Mouse (Mus musculus) gastrocnemius, adult 8-10 months (tissue): Measurements from ENCODE around the gene Spem1. TPM values are rescaled to one million over a fixed set of nuclear protein-coding genes. Genes with fewer than 3 reads are reported as not detected.

Experiments used
- total RNA-seq, 4 experiments: library from RNA; stranded (reverse); gene quantifications; 2 replicates each; pipeline ENCODE4 v1.2.4; 2022

Gene Spem1
- total RNA-seq, 4 experiments from 2014 or later = not detected

Other genes with a start within 250 kb of the Spem1 start
- 1 to 10 TPM; 3.3 to 4.4 (median 3.7) TPM for gene Wrap53, start 241.9 kb downstream of the Spem1 start, total RNA-seq
- gene Trp53, start 241.8 kb downstream of the Spem1 start, total RNA-seq = 10 to 100 TPM; 12.6 to 17.2 (median 13.8) TPM
- gene Atp1b2, start 216.2 kb downstream of the Spem1 start, total RNA-seq = 100 to 1,000 TPM; 333 to 372 (median 353) TPM
- not detected for gene Shbg, start 204.3 kb downstream of the Spem1 start, total RNA-seq
- 1 to 10 TPM; 1.4 to 3.8 (median 2.7) TPM for gene Sat2, start 200.2 kb downstream of the Spem1 start, total RNA-seq
- 100 to 1,000 TPM; 104 to 114 (median 108) TPM for gene Fxr2, start 189.2 kb downstream of the Spem1 start, total RNA-seq
- not detected for gene Sox15, start 166.9 kb downstream of the Spem1 start, total RNA-seq
- 1 to 10 TPM; 7.3 to 8.8 (median 8.3) TPM for gene Mpdu1, start 159.5 kb downstream of the Spem1 start, total RNA-seq
- gene Cd68, start 156.0 kb downstream of the Spem1 start, total RNA-seq = 1 to 10 TPM in 3 of 4 experiments, under 1 TPM in 1; 0.73 to 3.7 (median 1.4) TPM
- gene Eif4a1, start 149.8 kb downstream of the Spem1 start, total RNA-seq = 100 to 1,000 TPM in 1 of 4 experiments, 10 to 100 TPM in 3; 81.9 to 109 (median 91.5) TPM
- gene Senp3, start 140.1 kb downstream of the Spem1 start, total RNA-seq = 10 to 100 TPM; 25.7 to 29.4 (median 28.3) TPM
- under 1 TPM in 3 of 4 experiments, not detected in 1; 0.48 to 0.56 (median 0.54) TPM for gene Tnfsf13, start 136.4 kb downstream of the Spem1 start, total RNA-seq
- 1 to 10 TPM; 6.0 to 9.0 (median 7.1) TPM for gene Tnfsf12, start 126.3 kb downstream of the Spem1 start, total RNA-seq
- gene Tnfsfm13, start 126.1 kb downstream of the Spem1 start, total RNA-seq = 1 to 10 TPM; 1.3 to 1.7 (median 1.6) TPM
- gene Polr2a, start 63.5 kb downstream of the Spem1 start, total RNA-seq = 10 to 100 TPM; 27.8 to 38.4 (median 35.3) TPM
- not detected for gene Slc35g3, start 60.2 kb downstream of the Spem1 start, total RNA-seq
- 10 to 100 TPM; 35.6 to 40.3 (median 38.5) TPM for gene Zbtb4, start 56.3 kb downstream of the Spem1 start, total RNA-seq
- 10 to 100 TPM; 25.2 to 33.8 (median 28.9) TPM for gene Chrnb1, start 26.2 kb downstream of the Spem1 start, total RNA-seq
- 1 to 10 TPM; 2.5 to 5.8 (median 4.0) TPM for gene Fgf11, start 20.3 kb downstream of the Spem1 start, total RNA-seq
- under 1 TPM; 0.17 to 0.31 (median 0.24) TPM for gene Tmem102, start 16.6 kb downstream of the Spem1 start, total RNA-seq
- gene Gm39566, start 6.9 kb downstream of the Spem1 start, total RNA-seq = not detected
- not detected for gene Spem2, start 3.7 kb downstream of the Spem1 start, total RNA-seq
- gene Nlgn2, start 15.6 kb upstream of the Spem1 start, total RNA-seq = 1 to 10 TPM; 1.3 to 2.4 (median 1.7) TPM
- gene Tmem256, start 16.3 kb upstream of the Spem1 start, total RNA-seq = 100 to 1,000 TPM; 143 to 214 (median 181) TPM
- gene Plscr3, start 24.2 kb upstream of the Spem1 start, total RNA-seq = 10 to 100 TPM in 2 of 4 experiments, 1 to 10 TPM in 2; 8.7 to 10.6 (median 9.4) TPM
- gene Tnk1, start 36.5 kb upstream of the Spem1 start, total RNA-seq = under 1 TPM in 1 of 4 experiments, not detected in 3; 0.31 TPM
- not detected for gene Tmem95, start 55.8 kb upstream of the Spem1 start, total RNA-seq
- gene Kctd11, start 59.2 kb upstream of the Spem1 start, total RNA-seq = 1 to 10 TPM in 2 of 4 experiments, under 1 TPM in 2; 0.97 to 1.3 (median 1.1) TPM
- gene Acap1, start 73.4 kb upstream of the Spem1 start, total RNA-seq = under 1 TPM in 3 of 4 experiments, not detected in 1; 0.15 to 0.21 (median 0.19) TPM
- 1 to 10 TPM in 1 of 4 experiments, under 1 TPM in 3; 0.22 to 1.1 (median 0.57) TPM for gene 2810408A11Rik, start 78.8 kb upstream of the Spem1 start, total RNA-seq
- 10 to 100 TPM; 21.6 to 31.3 (median 25.5) TPM for gene Neurl4, start 78.9 kb upstream of the Spem1 start, total RNA-seq
- 10 to 100 TPM; 38.6 to 53.2 (median 50.3) TPM for gene Gps2, start 91.7 kb upstream of the Spem1 start, total RNA-seq
- gene Eif5a, start 99.8 kb upstream of the Spem1 start, total RNA-seq = 100 to 1,000 TPM; 443 to 477 (median 467) TPM
- 10 to 100 TPM in 1 of 4 experiments, 1 to 10 TPM in 3; 8.5 to 11.4 (median 9.2) TPM for gene Ybx2, start 113.6 kb upstream of the Spem1 start, total RNA-seq
- gene Slc2a4, start 126.0 kb upstream of the Spem1 start, total RNA-seq = 100 to 1,000 TPM; 397 to 490 (median 424) TPM
- gene Cldn7, start 142.6 kb upstream of the Spem1 start, total RNA-seq = not detected
- 100 to 1,000 TPM; 266 to 308 (median 283) TPM for gene Ctdnep1, start 159.0 kb upstream of the Spem1 start, total RNA-seq
- gene Elp5, start 160.3 kb upstream of the Spem1 start, total RNA-seq = 10 to 100 TPM; 38.8 to 40.8 (median 39.4) TPM
- 100 to 1,000 TPM; 186 to 216 (median 214) TPM for gene Gabarap, start 169.0 kb upstream of the Spem1 start, total RNA-seq
- 10 to 100 TPM; 20.5 to 28.5 (median 23.0) TPM for gene Phf23, start 173.6 kb upstream of the Spem1 start, total RNA-seq
- 1 to 10 TPM; 3.8 to 5.2 (median 4.5) TPM for gene Dvl2, start 178.4 kb upstream of the Spem1 start, total RNA-seq
- gene Acadvl, start 193.2 kb upstream of the Spem1 start, total RNA-seq = 100 to 1,000 TPM; 288 to 338 (median 299) TPM
- gene Dlg4, start 194.8 kb upstream of the Spem1 start, total RNA-seq = 1 to 10 TPM; 3.3 to 6.9 (median 4.2) TPM
- gene Asgr1, start 231.9 kb upstream of the Spem1 start, total RNA-seq = not detected